Mouse (Mus musculus): ENCODE data around the gene Pde6d. TPM values are rescaled to one million over a fixed set of nuclear protein-coding genes. Genes with fewer than 3 reads are reported as not detected.

Pde6d gene
- polyA plus RNA-seq, 1 experiment: 33.6 TPM

DNA sequence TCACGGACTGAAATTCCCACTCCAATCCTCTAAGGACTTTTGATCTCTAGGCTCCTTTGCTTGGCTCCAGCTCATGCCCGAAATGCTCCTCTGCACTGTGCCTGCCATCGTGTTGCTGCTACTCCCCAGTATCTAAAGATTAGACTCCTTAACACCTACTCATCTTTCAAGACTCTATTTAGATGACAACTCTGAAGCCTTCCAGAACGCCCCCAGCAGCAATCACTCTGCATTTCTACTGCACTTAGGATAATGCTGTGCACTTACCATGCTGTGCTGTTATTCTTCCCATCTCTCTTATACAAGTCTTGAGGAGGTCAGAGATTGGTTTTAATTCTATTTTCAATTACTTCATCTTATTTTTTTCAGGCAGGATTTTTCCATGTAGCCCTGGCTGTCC lies 10.5 kb downstream of the Pde6d start:
- Histone ChIP-seq H3K4me1 (ENCODE audit: control insufficient read depth, insufficient read depth, low read length) (peaks cover 2% of the 10 kb centered on the region; the same call in 1 of the 2 replicates), H3K4me3 (ENCODE audit: insufficient read depth, low read length) (no peak overlapping the region), H3K27ac (ENCODE audit: insufficient read depth, low read depth, low read length) (no peak overlapping the region)
- TF ChIP-seq CTCF (IDR thresholded peaks at IDR 0.05; ENCODE audit: low read depth, low read length) (no peak), POLR2A (IDR thresholded peaks at IDR 0.05; ENCODE audit: borderline replicate concordance, low read depth, low read length) (no peak)

DNA sequence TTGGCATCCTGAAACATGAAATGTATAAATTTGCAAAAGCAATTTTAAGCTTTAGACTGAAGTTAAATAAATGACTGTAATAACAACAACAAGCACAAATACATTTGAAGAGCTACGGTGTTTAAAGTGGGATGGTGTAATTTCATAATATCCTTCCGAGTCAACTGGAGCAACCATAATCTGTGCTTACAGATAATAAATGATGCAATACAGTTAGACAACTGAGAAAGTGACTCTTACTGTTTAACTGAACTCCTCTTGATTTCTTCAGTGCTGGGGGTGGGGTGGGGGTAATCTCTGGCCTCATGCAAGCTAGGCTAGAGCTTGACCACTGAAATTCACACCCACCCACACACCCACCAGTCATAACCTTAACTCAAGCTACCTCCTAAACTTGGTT lies 11.0 kb downstream of the Pde6d start:
- Histone ChIP-seq H3K4me3 (ENCODE audit: insufficient read depth, low read length) (no peak overlapping the region), H3K27ac (ENCODE audit: insufficient read depth, low read depth, low read length) (no peak overlapping the region), H3K4me1 (ENCODE audit: control insufficient read depth, insufficient read depth, low read length) (peaks cover 2% of the 10 kb centered on the region; the same call in 1 of the 2 replicates)
- TF ChIP-seq CTCF (IDR thresholded peaks at IDR 0.05; ENCODE audit: low read depth, low read length) (no peak), POLR2A (IDR thresholded peaks at IDR 0.05; ENCODE audit: borderline replicate concordance, low read depth, low read length) (no peak)

DNA sequence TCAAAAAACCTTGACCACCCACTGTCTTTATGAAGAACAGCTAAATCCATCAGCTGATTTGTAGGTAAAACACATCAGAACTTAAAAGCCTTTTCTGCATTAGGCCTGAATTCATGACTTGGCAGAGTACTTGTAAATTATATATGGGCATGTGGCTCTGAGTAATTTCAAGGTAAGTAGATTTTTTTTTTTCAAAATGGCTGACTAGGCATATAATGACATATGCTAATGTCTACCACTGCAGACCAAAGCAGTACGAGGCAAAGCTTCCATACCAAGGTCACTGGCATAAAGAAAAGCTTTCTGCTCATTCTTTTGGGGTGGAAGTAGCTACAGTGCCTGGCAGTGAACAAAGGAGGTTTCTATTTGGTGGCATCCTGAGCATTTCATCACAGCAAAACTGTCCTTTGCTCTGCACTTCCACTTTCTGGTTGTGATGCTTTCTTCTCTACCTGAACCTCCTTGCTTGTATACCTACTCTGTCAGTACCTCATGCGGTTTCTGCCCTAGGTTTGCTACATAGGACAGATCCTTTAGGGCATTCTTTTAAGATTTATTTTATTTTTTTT lies 13.1 kb downstream of the Pde6d start:
- TF ChIP-seq POLR2A (IDR thresholded peaks at IDR 0.05; ENCODE audit: borderline replicate concordance, low read depth, low read length) (no peak), CTCF (IDR thresholded peaks at IDR 0.05; ENCODE audit: low read depth, low read length) (no peak)
- Histone ChIP-seq H3K4me3 (ENCODE audit: insufficient read depth, low read length) (no peak overlapping the region), H3K4me1 (ENCODE audit: control insufficient read depth, insufficient read depth, low read length) (peaks cover 2% of the 10 kb centered on the region; the same call in 1 of the 2 replicates), H3K27ac (ENCODE audit: insufficient read depth, low read depth, low read length) (no peak overlapping the region)

DNA sequence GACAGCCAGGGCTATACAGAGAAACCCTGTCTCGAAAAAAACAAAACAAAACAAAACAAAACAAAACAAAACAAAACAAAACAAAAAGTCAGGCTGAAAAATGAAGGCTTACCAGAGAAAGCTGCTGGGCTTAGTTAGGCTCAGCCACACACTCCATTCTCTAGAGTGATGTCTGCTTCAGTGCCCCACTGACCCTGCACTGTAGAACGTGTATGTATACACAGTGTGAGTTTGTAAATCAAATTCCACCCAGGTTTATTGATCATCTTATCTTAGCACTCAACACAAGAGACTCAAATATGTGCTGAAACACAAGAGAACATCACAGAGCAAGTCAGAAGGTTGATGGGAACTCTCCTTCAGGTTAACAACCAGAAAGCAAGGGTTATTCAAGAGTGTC lies 14.0 kb downstream of the Pde6d start:
- Histone ChIP-seq H3K27ac (ENCODE audit: insufficient read depth, low read depth, low read length) (no peak overlapping the region), H3K4me3 (ENCODE audit: insufficient read depth, low read length) (no peak overlapping the region), H3K4me1 (ENCODE audit: control insufficient read depth, insufficient read depth, low read length) (peaks cover 2% of the 10 kb centered on the region; the same call in 1 of the 2 replicates)
- no peak for TF ChIP-seq POLR2A (IDR thresholded peaks at IDR 0.05; ENCODE audit: borderline replicate concordance, low read depth, low read length)
- no peak for TF ChIP-seq CTCF (IDR thresholded peaks at IDR 0.05; ENCODE audit: low read depth, low read length)

DNA sequence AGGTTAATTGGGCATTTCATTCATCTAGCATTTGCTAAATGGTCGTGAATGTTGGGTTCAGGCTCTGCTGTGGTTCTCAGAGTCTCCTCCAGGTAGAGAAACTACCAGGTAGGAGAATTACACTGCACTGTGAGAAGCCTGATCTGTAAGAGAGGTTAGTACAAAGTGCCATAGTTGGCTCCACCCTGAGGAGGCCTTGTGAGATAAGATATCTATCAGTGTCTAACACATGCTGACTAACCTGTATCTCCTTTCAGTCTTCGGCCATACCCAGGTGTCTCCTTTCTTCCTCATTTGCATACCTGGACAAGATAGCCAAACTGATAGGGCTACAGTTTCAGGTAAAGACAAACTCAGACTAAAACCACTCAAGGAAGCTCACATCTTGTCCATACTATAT lies 19.8 kb downstream of the Pde6d start:
- H3K4me1 ChIP-seq (ENCODE audit: control insufficient read depth, insufficient read depth, low read length): peaks cover 4% of the 10 kb centered on the region
- TF ChIP-seq CTCF (IDR thresholded peaks at IDR 0.05; ENCODE audit: low read depth, low read length) (no peak), POLR2A (IDR thresholded peaks at IDR 0.05; ENCODE audit: borderline replicate concordance, low read depth, low read length) (no peak)

DNA sequence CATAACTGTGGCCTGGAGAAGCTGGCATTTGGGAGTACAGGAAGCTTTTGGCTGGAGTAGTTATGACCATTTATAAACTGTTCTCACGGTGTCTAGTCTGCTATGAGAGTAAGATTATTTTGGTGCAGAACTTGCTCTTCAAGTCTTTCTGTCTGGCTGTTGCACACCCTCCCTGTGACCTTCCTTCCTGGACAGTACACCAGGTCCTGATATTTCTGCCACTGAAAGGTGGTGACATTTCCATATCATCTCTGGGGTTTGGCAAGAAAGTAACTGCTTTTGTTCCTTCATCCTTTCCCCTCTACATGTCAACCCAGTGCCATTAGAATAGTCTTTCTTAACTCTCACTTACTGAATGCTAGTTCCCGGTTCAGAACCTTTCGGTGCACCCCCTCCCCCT lies 23.2 kb downstream of the Pde6d start:
- no peak overlapping the region for H3K27ac ChIP-seq (ENCODE audit: insufficient read depth, low read depth, low read length)
- peaks cover 10% of the 10 kb centered on the region for H3K4me1 ChIP-seq (ENCODE audit: control insufficient read depth, insufficient read depth, low read length)
- no peak overlapping the region for H3K4me3 ChIP-seq (ENCODE audit: insufficient read depth, low read length)
- TF ChIP-seq POLR2A (IDR thresholded peaks at IDR 0.05; ENCODE audit: borderline replicate concordance, low read depth, low read length) (no peak), CTCF (IDR thresholded peaks at IDR 0.05; ENCODE audit: low read depth, low read length) (no peak)

More for the DNA sequence above, 19.8 kb downstream of the Pde6d start:
- H3K4me3 ChIP-seq (ENCODE audit: insufficient read depth, low read length): no peak overlapping the region
- no peak overlapping the region for H3K27ac ChIP-seq (ENCODE audit: insufficient read depth, low read depth, low read length)

DNA sequence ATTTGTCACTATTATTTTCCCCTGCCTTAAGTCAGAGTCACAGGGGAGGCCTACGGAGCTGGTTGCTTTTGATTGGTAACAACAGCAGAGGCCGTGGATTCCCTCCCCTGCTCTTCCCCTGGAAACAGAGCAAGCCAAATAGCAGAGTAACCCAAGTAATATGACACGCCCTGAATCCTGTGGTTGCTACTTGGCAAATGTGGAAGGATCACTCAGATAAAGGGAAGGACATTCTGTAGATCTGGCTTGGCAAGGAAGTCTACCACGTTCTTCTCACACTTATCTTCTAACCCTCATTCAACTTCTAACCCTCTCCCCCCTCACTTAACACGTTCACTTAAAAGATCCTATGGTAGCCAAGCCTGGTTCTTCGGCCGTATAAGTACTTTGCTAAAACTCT lies 24.6 kb downstream of the Pde6d start:
- no peak for TF ChIP-seq CTCF (IDR thresholded peaks at IDR 0.05; ENCODE audit: low read depth, low read length)
- no peak for TF ChIP-seq POLR2A (IDR thresholded peaks at IDR 0.05; ENCODE audit: borderline replicate concordance, low read depth, low read length)
- Histone ChIP-seq H3K27ac (ENCODE audit: insufficient read depth, low read depth, low read length) (no peak overlapping the region), H3K4me3 (ENCODE audit: insufficient read depth, low read length) (no peak overlapping the region), H3K4me1 (ENCODE audit: control insufficient read depth, insufficient read depth, low read length) (peaks cover 10% of the 10 kb centered on the region)

DNA sequence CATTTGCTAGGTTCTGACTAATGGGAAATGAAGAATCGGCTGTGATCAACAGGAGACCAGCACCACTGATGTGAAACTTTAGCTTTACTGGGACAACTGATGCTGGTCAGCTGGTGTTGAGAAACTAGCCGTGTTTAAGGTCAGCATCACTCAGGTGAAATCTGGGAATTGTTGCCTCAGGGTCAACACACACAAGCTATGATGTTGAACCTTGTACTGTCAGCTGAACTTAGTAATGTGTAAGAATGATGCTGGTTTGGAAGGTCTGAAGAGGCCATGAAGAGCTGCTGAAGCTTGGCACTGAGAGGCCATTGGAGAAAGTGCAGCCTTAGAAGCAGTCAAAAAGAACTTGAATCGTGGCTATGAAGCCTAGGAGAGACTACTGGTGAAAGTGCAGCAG lies 26.8 kb downstream of the Pde6d start:
- Histone ChIP-seq H3K27ac (ENCODE audit: insufficient read depth, low read depth, low read length) (no peak overlapping the region), H3K4me3 (ENCODE audit: insufficient read depth, low read length) (no peak overlapping the region), H3K4me1 (ENCODE audit: control insufficient read depth, insufficient read depth, low read length) (peaks cover 10% of the 10 kb centered on the region)
- TF ChIP-seq CTCF (IDR thresholded peaks at IDR 0.05; ENCODE audit: low read depth, low read length) (no peak), POLR2A (IDR thresholded peaks at IDR 0.05; ENCODE audit: borderline replicate concordance, low read depth, low read length) (no peak)

DNA sequence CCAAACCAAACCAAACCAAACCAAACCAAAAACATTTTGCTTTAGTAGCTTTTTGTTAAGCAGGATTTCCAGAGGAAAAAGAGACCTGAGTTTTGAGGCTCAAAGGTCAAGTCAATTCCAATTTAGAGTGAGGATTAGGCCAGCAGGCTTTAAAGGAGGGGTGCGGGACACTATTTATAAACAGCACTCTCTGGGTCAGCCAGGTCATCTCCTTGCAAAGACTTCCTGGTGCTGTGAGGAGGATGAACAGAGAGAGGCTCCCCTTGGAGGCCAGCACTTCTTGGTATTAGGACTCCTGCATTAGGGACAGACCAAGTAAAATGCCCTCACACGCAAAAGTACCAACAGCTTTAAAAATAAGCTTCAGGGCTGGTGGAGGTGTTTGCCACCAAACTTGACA lies 30.6 kb downstream of the Pde6d start:
- peaks cover 5% of the 10 kb centered on the region; the same call in 1 of the 2 replicates for H3K4me1 ChIP-seq (ENCODE audit: control insufficient read depth, insufficient read depth, low read length)
- no peak for TF ChIP-seq POLR2A (IDR thresholded peaks at IDR 0.05; ENCODE audit: borderline replicate concordance, low read depth, low read length)
- no peak for TF ChIP-seq CTCF (IDR thresholded peaks at IDR 0.05; ENCODE audit: low read depth, low read length)
- no peak overlapping the region for H3K27ac ChIP-seq (ENCODE audit: insufficient read depth, low read depth, low read length)
- no peak overlapping the region for H3K4me3 ChIP-seq (ENCODE audit: insufficient read depth, low read length)

DNA sequence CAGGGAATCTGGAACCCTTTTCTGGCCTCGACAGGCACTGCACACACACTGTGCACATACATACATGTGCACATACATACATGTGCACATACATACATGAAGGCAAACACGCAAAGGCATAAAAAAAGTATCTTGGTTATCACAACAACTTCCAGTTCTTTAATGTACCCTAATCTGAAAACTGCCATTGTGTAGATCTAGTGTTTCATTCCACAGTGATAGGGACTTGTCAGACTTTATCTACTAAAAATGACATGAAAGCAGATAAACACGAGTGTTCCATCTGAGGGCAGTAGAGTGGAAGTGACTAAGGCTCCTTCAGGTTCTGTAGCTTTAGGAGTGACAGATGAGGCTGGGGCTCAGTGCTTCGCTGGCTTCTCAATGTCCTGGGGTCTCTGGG lies 31.1 kb downstream of the Pde6d start:
- Histone ChIP-seq H3K27ac (ENCODE audit: insufficient read depth, low read depth, low read length) (no peak overlapping the region), H3K4me1 (ENCODE audit: control insufficient read depth, insufficient read depth, low read length) (peaks cover 5% of the 10 kb centered on the region; the same call in 1 of the 2 replicates), H3K4me3 (ENCODE audit: insufficient read depth, low read length) (no peak overlapping the region)
- TF ChIP-seq POLR2A (IDR thresholded peaks at IDR 0.05; ENCODE audit: borderline replicate concordance, low read depth, low read length): no peak
- TF ChIP-seq CTCF (IDR thresholded peaks at IDR 0.05; ENCODE audit: low read depth, low read length): no peak
